Mouse (Mus musculus): ENCODE data around the gene Chd5. TPM values are rescaled to one million over a fixed set of nuclear protein-coding genes. Genes with fewer than 3 reads are reported as not detected.

The Chd5 gene
- polyA plus RNA-seq, 1 experiment from 2014 or later: 0.56 TPM

- no peak overlapping the region for H3K27ac ChIP-seq (ENCODE audit: low read depth, low read length)
- no peaks in the 10 kb centered on the region for H3K4me1 ChIP-seq (ENCODE audit: control insufficient read depth, insufficient read depth, low read length)
- no peak overlapping the region for H3K4me2 ChIP-seq
- no peak for DNase-seq (ENCODE audit: low spot score, missing footprints)
- no peaks in the 10 kb centered on the region for H3K27me3 ChIP-seq (ENCODE audit: control insufficient read depth, insufficient read depth, low read length)
- no peaks in the 10 kb centered on the region for H3K9me3 ChIP-seq (ENCODE audit: control insufficient read depth, low read length)
- no peak overlapping the region for H3K9ac ChIP-seq (ENCODE audit: low read length)
- 81% methylated on average over 8 of the region's 8 CpGs for WGBS
- ATAC-seq (ENCODE audit: low FRiP score): no peak
- H3K36me3 ChIP-seq (ENCODE audit: control insufficient read depth, insufficient read depth, low read length): no peaks in the 10 kb centered on the region
- no peak overlapping the region for H3K4me3 ChIP-seq (ENCODE audit: low read depth, low read length)
These were observed 68.1 kb downstream of the Chd5 start for GRCm38 (mm10) chr4:152406531-152406930.

DNA sequence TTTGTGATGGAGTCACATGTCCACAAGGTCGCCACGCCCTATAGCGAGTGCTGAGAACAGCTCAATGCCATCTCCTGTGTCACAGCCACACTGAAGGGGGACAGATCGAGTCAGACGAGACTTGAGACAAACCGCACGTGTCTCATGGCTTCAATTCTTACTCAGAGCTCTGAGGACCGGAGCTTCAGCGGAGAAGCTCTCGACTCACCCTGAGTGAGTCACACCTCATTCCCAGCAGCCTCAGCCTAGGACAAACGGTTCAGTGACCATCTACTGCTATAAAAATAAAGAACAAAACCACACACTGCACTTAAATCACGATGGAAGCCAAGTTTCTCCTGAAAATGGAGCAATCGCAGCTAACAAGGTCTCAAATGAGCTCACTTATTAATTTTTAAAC, 72.5 kb downstream of the Chd5 start:
- H3K27ac ChIP-seq (ENCODE audit: low read depth, low read length): no peak overlapping the region
- DNase-seq (ENCODE audit: low spot score, missing footprints) (no peak), ATAC-seq (ENCODE audit: low FRiP score) (no peak)
- H3K4me1 ChIP-seq (ENCODE audit: control insufficient read depth, insufficient read depth, low read length): peaks cover 4% of the 10 kb centered on the region
- no peak overlapping the region for H3K4me2 ChIP-seq
- no peak overlapping the region for H3K4me3 ChIP-seq (ENCODE audit: low read depth, low read length)
- WGBS: 88% methylated on average over 13 of the region's 13 CpGs
- no peaks in the 10 kb centered on the region for H3K36me3 ChIP-seq (ENCODE audit: control insufficient read depth, insufficient read depth, low read length)
- H3K27me3 ChIP-seq (ENCODE audit: control insufficient read depth, insufficient read depth, low read length): no peaks in the 10 kb centered on the region
- H3K9ac ChIP-seq (ENCODE audit: low read length): no peak overlapping the region
- H3K9me3 ChIP-seq (ENCODE audit: control insufficient read depth, low read length): no peaks in the 10 kb centered on the region

DNA sequence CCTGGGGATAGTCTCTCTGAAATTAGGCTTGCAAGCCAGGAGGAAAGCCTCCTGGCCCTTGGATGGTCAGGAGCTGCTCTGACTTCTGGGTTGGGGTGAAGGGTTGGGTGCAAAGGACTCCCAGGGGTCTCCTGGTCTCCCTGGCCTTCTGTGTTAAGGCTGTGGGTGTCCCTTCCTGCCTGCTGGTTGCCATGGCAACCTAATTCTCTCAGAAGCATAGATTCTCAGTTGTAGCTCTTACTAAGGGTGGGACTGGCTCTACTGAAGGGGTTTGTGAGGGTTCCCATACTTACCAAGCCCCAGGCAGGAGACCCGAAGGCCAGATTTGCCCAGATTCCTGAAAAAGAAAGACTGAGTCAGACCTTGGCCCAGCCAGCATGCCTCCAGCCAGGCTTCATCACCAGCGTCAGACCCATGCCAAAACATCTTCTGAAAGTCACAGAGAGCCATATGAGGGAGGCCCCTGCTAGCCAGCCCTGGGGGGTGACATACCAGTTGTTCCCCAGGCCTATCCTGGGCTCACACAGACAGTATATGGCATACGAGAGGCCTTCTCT, 74.2 kb downstream of the Chd5 start:
- no peak for ATAC-seq (ENCODE audit: low FRiP score)
- no peak overlapping the region for H3K4me3 ChIP-seq (ENCODE audit: low read depth, low read length)
- H3K36me3 ChIP-seq (ENCODE audit: control insufficient read depth, insufficient read depth, low read length): no peaks in the 10 kb centered on the region
- no peaks in the 10 kb centered on the region for H3K9me3 ChIP-seq (ENCODE audit: control insufficient read depth, low read length)
- H3K4me2 ChIP-seq: no peak overlapping the region
- peaks cover 4% of the 10 kb centered on the region for H3K4me1 ChIP-seq (ENCODE audit: control insufficient read depth, insufficient read depth, low read length)
- no peak for DNase-seq (ENCODE audit: low spot score, missing footprints)
- H3K27me3 ChIP-seq (ENCODE audit: control insufficient read depth, insufficient read depth, low read length): no peaks in the 10 kb centered on the region
- no peak overlapping the region for H3K9ac ChIP-seq (ENCODE audit: low read length)
- no peak overlapping the region for H3K27ac ChIP-seq (ENCODE audit: low read depth, low read length)
- 76% methylated on average over 3 of the region's 3 CpGs for WGBS

GRCm38 (mm10) chr4:152418229-152419060, 80.0 kb downstream of the Chd5 start:
- H3K36me3 ChIP-seq (ENCODE audit: control insufficient read depth, insufficient read depth, low read length): no peaks in the 10 kb centered on the region
- DNase-seq (ENCODE audit: low spot score, missing footprints) (no peak), ATAC-seq (ENCODE audit: low FRiP score) (peak; percentile 69)
- no peak overlapping the region for H3K9ac ChIP-seq (ENCODE audit: low read length)
- H3K4me3 ChIP-seq (ENCODE audit: low read depth, low read length): no peak overlapping the region
- H3K9me3 ChIP-seq (ENCODE audit: control insufficient read depth, low read length): no peaks in the 10 kb centered on the region
- H3K27me3 ChIP-seq (ENCODE audit: control insufficient read depth, insufficient read depth, low read length): no peaks in the 10 kb centered on the region; the same call in 1 of the 2 replicates
- 35% methylated on average over 28 of the region's 28 CpGs for WGBS
- H3K27ac ChIP-seq (ENCODE audit: low read depth, low read length): 0 out of 2 replicates have a peak overlapping the region, but pooled peaks have one; percentile 9
- no peak overlapping the region for H3K4me2 ChIP-seq
- peaks cover 10% of the 10 kb centered on the region for H3K4me1 ChIP-seq (ENCODE audit: control insufficient read depth, insufficient read depth, low read length)

- H3K9ac ChIP-seq (ENCODE audit: low read length): no peak overlapping the region
- no peak for ATAC-seq (ENCODE audit: low FRiP score)
- WGBS: 93% methylated on average over 6 of the region's 6 CpGs
- H3K4me3 ChIP-seq (ENCODE audit: low read depth, low read length): no peak overlapping the region
- H3K27me3 ChIP-seq (ENCODE audit: control insufficient read depth, insufficient read depth, low read length): no peaks in the 10 kb centered on the region
- H3K4me1 ChIP-seq (ENCODE audit: control insufficient read depth, insufficient read depth, low read length): peaks cover 6% of the 10 kb centered on the region
- no peak overlapping the region for H3K27ac ChIP-seq (ENCODE audit: low read depth, low read length)
- no peak overlapping the region for H3K4me2 ChIP-seq
- DNase-seq (ENCODE audit: low spot score, missing footprints): no peak
- H3K36me3 ChIP-seq (ENCODE audit: control insufficient read depth, insufficient read depth, low read length): no peaks in the 10 kb centered on the region
- H3K9me3 ChIP-seq (ENCODE audit: control insufficient read depth, low read length): no peaks in the 10 kb centered on the region
These were observed 85.1 kb downstream of the Chd5 start for GRCm38 (mm10) chr4:152423576-152423975.

- Histone ChIP-seq H3K36me3 (ENCODE audit: control insufficient read depth, insufficient read depth, low read length) (no peaks in the 10 kb centered on the region), H3K9ac (ENCODE audit: low read length) (no peak overlapping the region), H3K9me3 (ENCODE audit: control insufficient read depth, low read length) (no peaks in the 10 kb centered on the region), H3K4me3 (ENCODE audit: low read depth, low read length) (no peak overlapping the region), H3K27ac (ENCODE audit: low read depth, low read length) (no peak overlapping the region), H3K4me1 (ENCODE audit: control insufficient read depth, insufficient read depth, low read length) (no peaks in the 10 kb centered on the region; the same call in 1 of the 2 replicates), H3K4me2 (no peak overlapping the region), H3K27me3 (ENCODE audit: control insufficient read depth, insufficient read depth, low read length) (no peaks in the 10 kb centered on the region)
- DNase-seq (ENCODE audit: low spot score, missing footprints) (no peak), ATAC-seq (ENCODE audit: low FRiP score) (no peak)
- WGBS: 47% methylated on average over 4 of the region's 4 CpGs
These were observed 85.9 kb downstream of the Chd5 start for GRCm38 (mm10) chr4:152424341-152424740.

DNA sequence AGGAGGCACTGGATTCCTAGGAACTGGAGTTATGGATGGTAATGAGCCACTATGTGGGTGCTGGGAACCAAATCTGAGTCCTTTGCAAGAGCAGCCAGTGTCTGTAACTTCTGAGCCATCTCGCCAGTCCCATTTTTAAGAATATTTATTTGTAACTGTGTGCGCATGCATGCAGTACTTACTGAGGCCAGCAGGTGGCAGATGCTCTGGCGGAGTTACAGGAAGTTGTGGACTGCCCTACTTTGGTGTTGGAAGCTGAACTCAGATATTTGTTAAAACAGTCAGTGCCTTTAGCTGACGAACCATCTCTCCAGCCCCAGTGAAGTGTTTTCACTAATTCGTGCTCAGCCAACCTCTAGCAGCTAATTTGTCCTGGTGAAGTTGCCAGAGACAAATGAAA, 86.5 kb downstream of the Chd5 start:
- Histone ChIP-seq H3K27me3 (ENCODE audit: control insufficient read depth, insufficient read depth, low read length) (no peaks in the 10 kb centered on the region), H3K4me2 (no peak overlapping the region), H3K9ac (ENCODE audit: low read length) (no peak overlapping the region), H3K36me3 (ENCODE audit: control insufficient read depth, insufficient read depth, low read length) (no peaks in the 10 kb centered on the region), H3K9me3 (ENCODE audit: control insufficient read depth, low read length) (no peaks in the 10 kb centered on the region), H3K4me3 (ENCODE audit: low read depth, low read length) (no peak overlapping the region), H3K27ac (ENCODE audit: low read depth, low read length) (no peak overlapping the region), H3K4me1 (ENCODE audit: control insufficient read depth, insufficient read depth, low read length) (no peaks in the 10 kb centered on the region)
- ATAC-seq (ENCODE audit: low FRiP score) (no peak), DNase-seq (ENCODE audit: low spot score, missing footprints) (no peak)
- 65% methylated on average over 5 of the region's 5 CpGs for WGBS

DNA sequence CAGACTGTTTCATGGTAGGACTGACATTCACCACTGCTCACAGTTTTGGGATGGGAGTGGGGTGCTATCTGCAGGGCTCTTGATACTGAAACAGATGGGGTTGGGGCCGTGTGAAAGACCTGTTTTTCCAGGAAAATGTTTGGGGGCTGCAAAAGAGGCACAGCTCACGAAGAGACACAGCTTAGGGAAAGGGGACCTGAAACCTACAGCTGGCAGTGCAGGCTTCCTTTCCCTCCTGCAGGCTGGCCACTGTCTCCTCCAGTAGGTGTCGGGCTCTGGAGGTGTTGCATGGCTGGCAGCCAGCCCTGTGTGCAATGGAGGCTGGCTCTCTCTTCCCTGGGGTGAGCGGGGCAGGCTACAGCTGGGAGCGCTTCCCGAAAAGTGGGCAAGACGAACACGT, 89.8 kb downstream of the Chd5 start:
- no peak for ATAC-seq (ENCODE audit: low FRiP score)
- no peak overlapping the region for H3K4me3 ChIP-seq (ENCODE audit: low read depth, low read length)
- no peak overlapping the region for H3K9ac ChIP-seq (ENCODE audit: low read length)
- no peaks in the 10 kb centered on the region for H3K4me1 ChIP-seq (ENCODE audit: control insufficient read depth, insufficient read depth, low read length)
- DNase-seq (ENCODE audit: low spot score, missing footprints): no peak
- no peaks in the 10 kb centered on the region for H3K36me3 ChIP-seq (ENCODE audit: control insufficient read depth, insufficient read depth, low read length)
- H3K27me3 ChIP-seq (ENCODE audit: control insufficient read depth, insufficient read depth, low read length): no peaks in the 10 kb centered on the region
- no peak overlapping the region for H3K4me2 ChIP-seq
- H3K9me3 ChIP-seq (ENCODE audit: control insufficient read depth, low read length): no peaks in the 10 kb centered on the region
- no peak overlapping the region for H3K27ac ChIP-seq (ENCODE audit: low read depth, low read length)
- 55% methylated on average over 8 of the region's 8 CpGs for WGBS

DNA sequence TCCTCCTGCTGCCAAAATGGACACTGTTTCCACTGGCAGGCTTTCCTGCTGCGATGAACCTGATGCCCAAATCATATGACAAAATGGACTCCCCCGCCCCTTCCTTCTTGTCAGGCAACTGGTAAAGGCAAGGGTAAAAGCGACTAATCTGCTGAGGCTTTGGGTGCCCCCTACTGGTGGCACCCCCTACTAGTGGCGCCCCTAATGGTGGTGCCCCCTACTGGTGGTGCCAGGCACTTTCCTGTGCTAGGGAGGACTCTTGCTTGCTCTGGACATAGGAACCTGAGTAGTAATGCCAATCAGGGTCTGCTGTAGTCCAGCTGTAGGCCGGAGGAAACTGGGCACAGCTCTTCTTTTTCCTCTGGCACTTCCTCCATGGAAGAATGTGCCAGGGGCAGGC, 93.9 kb downstream of the Chd5 start:
- Histone ChIP-seq H3K27ac (ENCODE audit: low read depth, low read length) (no peak overlapping the region), H3K4me3 (ENCODE audit: low read depth, low read length) (no peak overlapping the region), H3K36me3 (ENCODE audit: control insufficient read depth, insufficient read depth, low read length) (no peaks in the 10 kb centered on the region), H3K4me1 (ENCODE audit: control insufficient read depth, insufficient read depth, low read length) (peaks cover 5% of the 10 kb centered on the region), H3K9ac (ENCODE audit: low read length) (no peak overlapping the region), H3K4me2 (no peak overlapping the region), H3K9me3 (ENCODE audit: control insufficient read depth, low read length) (no peaks in the 10 kb centered on the region), H3K27me3 (ENCODE audit: control insufficient read depth, insufficient read depth, low read length) (no peaks in the 10 kb centered on the region)
- DNase-seq (ENCODE audit: low spot score, missing footprints) (peak; percentile 89), ATAC-seq (ENCODE audit: low FRiP score) (no peak)
- 51% methylated on average over 5 of the region's 5 CpGs for WGBS

Measured in midbrain, embryonic 11.5 days (tissue).